Mouse (Mus musculus): ENCODE measurements around the gene Foxa2. TPM values are rescaled to one million over a fixed set of nuclear protein-coding genes. Genes with fewer than 3 reads are reported as not detected.

Foxa2 gene
- polyA plus RNA-seq, 1 experiment from 2014 or later, result 0.15 TPM

DNA sequence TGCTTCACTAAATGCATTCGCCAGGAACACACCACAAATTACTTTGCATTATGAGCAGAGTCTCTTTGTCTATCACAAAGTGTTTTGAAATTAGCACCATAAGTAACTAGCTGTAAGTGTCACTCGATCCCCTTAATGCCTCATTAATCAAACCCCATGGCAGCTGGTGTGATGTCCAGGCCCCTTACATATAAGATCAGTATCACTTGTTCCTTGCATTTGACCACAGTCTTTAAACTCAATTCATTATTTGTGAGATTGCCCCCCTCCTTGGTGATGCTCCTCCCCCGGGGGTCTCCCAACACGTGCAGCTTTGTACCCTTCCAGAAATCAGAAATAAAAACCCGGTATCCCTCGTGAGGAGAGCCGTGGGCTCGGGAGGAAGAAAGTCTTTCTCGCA, 25.8 kb downstream of the Foxa2 start:
- no peak overlapping the region for H3K27ac ChIP-seq (ENCODE audit: low read depth, low read length)
- H3K4me2 ChIP-seq (ENCODE audit: low read depth, low read length, severe bottlenecking), result no peak overlapping the region
- no peak for DNase-seq (ENCODE audit: low spot score)
- no peaks in the 10 kb centered on the region for H3K36me3 ChIP-seq (ENCODE audit: control insufficient read depth, insufficient read depth, low read length)
- no peak for ATAC-seq (replicated peaks; ENCODE audit: low FRiP score)
- H3K9ac ChIP-seq (ENCODE audit: low read length), result no peak overlapping the region
- H3K4me1 ChIP-seq (replicated peaks; ENCODE audit: control insufficient read depth, insufficient read depth, low read length), result 0 out of 2 replicates have a peak, but pooled peaks cover 3% of the 10 kb centered on the region
- no peak overlapping the region for H3K4me3 ChIP-seq (ENCODE audit: low read depth, low read length)
- no peaks in the 10 kb centered on the region for H3K9me3 ChIP-seq (ENCODE audit: control insufficient read depth, low read length)
- WGBS, result 12% methylated on average over 9 of the region's 9 CpGs
- H3K27me3 ChIP-seq (ENCODE audit: control insufficient read depth, insufficient read depth, low read length), result peaks cover 67% of the 10 kb centered on the region

- Histone ChIP-seq H3K4me1 (replicated peaks; ENCODE audit: control insufficient read depth, insufficient read depth, low read length) (0 out of 2 replicates have a peak, but pooled peaks cover 3% of the 10 kb centered on the region), H3K36me3 (ENCODE audit: control insufficient read depth, insufficient read depth, low read length) (no peaks in the 10 kb centered on the region), H3K27ac (ENCODE audit: low read depth, low read length) (no peak overlapping the region), H3K4me2 (ENCODE audit: low read depth, low read length, severe bottlenecking) (no peak overlapping the region), H3K9ac (ENCODE audit: low read length) (no peak overlapping the region), H3K27me3 (ENCODE audit: control insufficient read depth, insufficient read depth, low read length) (peaks cover 59% of the 10 kb centered on the region), H3K9me3 (ENCODE audit: control insufficient read depth, low read length) (no peaks in the 10 kb centered on the region), H3K4me3 (ENCODE audit: low read depth, low read length) (no peak overlapping the region)
- DNase-seq (ENCODE audit: low spot score) (no peak), ATAC-seq (replicated peaks; ENCODE audit: low FRiP score) (no peak)
- WGBS, result 12% methylated on average over 3 of the region's 3 CpGs
Measured at GRCm38 (mm10) chr2:148020125-148020524, 26.6 kb downstream of the Foxa2 start.

GRCm38 (mm10) chr2:148017782-148018690, 28.7 kb downstream of the Foxa2 start:
- Histone ChIP-seq H3K4me2 (ENCODE audit: low read depth, low read length, severe bottlenecking) (no peak overlapping the region), H3K27me3 (ENCODE audit: control insufficient read depth, insufficient read depth, low read length) (peaks cover 38% of the 10 kb centered on the region), H3K27ac (ENCODE audit: low read depth, low read length) (no peak overlapping the region), H3K9ac (ENCODE audit: low read length) (no peak overlapping the region), H3K36me3 (ENCODE audit: control insufficient read depth, insufficient read depth, low read length) (no peaks in the 10 kb centered on the region), H3K4me1 (replicated peaks; ENCODE audit: control insufficient read depth, insufficient read depth, low read length) (0 out of 2 replicates have a peak, but pooled peaks cover under 1% of the 10 kb centered on the region), H3K4me3 (ENCODE audit: low read depth, low read length) (no peak overlapping the region), H3K9me3 (ENCODE audit: control insufficient read depth, low read length) (no peaks in the 10 kb centered on the region)
- ATAC-seq (replicated peaks; ENCODE audit: low FRiP score), result no peak
- DNase-seq (ENCODE audit: low spot score), result no peak
- 86% methylated on average over 8 of the region's 8 CpGs for WGBS

DNA sequence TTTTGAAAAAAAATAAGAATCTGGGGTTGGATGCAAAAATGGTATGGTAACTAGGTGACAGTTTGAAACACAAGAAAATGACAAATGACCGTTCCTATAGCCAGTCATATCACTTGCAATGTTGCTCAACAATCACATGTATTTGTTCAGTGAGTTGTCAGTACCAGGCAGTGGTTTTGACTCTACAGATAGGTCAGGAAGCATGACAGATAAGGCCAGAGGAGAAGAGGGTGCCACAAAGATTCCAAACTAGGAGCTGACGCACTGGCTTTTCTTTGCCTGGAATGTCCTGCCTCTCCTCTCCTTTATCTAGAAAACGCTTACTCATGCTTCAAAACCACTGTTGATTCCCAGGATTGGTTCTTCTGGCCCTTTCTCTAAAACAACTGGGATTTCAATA, 33.4 kb downstream of the Foxa2 start:
- H3K27ac ChIP-seq (ENCODE audit: low read depth, low read length), result no peak overlapping the region
- H3K4me3 ChIP-seq (ENCODE audit: low read depth, low read length), result no peak overlapping the region
- ATAC-seq (replicated peaks; ENCODE audit: low FRiP score) (no peak), DNase-seq (ENCODE audit: low spot score) (no peak)
- no peaks in the 10 kb centered on the region for H3K4me1 ChIP-seq (replicated peaks; ENCODE audit: control insufficient read depth, insufficient read depth, low read length)
- H3K9me3 ChIP-seq (ENCODE audit: control insufficient read depth, low read length), result no peaks in the 10 kb centered on the region
- 80% methylated on average over 3 of the region's 3 CpGs for WGBS
- no peak overlapping the region for H3K9ac ChIP-seq (ENCODE audit: low read length)
- H3K36me3 ChIP-seq (ENCODE audit: control insufficient read depth, insufficient read depth, low read length), result no peaks in the 10 kb centered on the region
- H3K27me3 ChIP-seq (ENCODE audit: control insufficient read depth, insufficient read depth, low read length), result 0 out of 2 replicates have a peak, but pooled peaks cover 3% of the 10 kb centered on the region
- H3K4me2 ChIP-seq (ENCODE audit: low read depth, low read length, severe bottlenecking), result no peak overlapping the region

GRCm38 (mm10) chr2:148009049-148009448, 37.7 kb downstream of the Foxa2 start:
- ATAC-seq (replicated peaks; ENCODE audit: low FRiP score) (no peak), DNase-seq (ENCODE audit: low spot score) (no peak)
- 93% methylated on average over 4 of the region's 4 CpGs for whole genome bisulfite sequencing
- no peak overlapping the region for H3K4me2 ChIP-seq (ENCODE audit: low read depth, low read length, severe bottlenecking)
- H3K27ac ChIP-seq (ENCODE audit: low read depth, low read length), result no peak overlapping the region
- H3K27me3 ChIP-seq (ENCODE audit: control insufficient read depth, insufficient read depth, low read length), result no peaks in the 10 kb centered on the region
- H3K9ac ChIP-seq (ENCODE audit: low read length), result no peak overlapping the region
- H3K4me3 ChIP-seq (ENCODE audit: low read depth, low read length), result no peak overlapping the region
- H3K9me3 ChIP-seq (ENCODE audit: control insufficient read depth, low read length), result no peaks in the 10 kb centered on the region
- H3K4me1 ChIP-seq (replicated peaks; ENCODE audit: control insufficient read depth, insufficient read depth, low read length), result no peaks in the 10 kb centered on the region
- no peaks in the 10 kb centered on the region for H3K36me3 ChIP-seq (ENCODE audit: control insufficient read depth, insufficient read depth, low read length)

DNA sequence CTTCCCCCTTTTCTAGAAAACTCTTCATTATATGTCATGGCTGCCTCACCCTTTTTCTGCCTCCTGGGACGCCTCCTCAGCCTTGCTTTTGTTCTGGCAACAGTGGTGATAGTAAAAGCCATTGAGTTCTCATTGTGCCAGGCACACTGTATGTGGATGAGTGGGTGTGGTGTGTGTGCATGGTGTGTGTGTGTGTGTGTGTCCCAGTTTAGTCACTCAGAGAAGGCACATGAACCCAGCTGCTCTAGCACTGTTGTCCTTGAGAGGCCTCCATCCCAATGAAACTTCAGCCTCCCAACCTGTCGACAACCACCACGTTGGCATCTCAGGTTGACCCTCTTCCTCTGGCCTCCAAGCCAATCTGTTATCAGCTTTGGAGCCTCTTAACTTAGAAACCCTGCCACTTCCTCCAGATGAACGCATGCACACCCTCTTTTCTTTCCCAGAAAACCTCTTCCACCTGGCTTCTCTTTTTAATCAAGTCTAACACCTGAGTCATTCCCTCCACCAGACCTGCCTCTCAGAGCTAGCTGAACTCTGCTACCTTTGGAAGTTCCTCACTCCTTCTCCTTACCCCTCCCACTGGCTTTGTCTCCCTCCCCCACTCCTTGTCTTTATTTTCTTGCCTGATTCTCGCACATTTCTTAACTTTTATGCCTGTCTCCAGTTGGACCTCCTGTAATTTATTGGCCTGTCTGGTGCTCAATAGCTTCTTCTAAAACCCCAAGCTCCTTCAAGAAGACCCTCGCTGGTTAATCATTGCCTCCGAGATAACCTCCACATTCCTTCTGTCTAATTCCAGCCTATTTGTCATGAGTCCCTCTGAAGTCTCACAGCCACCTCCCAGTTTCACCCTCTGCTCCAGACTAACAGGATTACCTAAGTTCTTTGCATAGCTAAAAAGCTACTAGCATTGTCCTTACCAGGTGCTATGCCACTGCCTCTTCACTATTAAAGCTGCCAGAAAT, 41.9 kb downstream of the Foxa2 start:
- H3K27ac ChIP-seq (ENCODE audit: low read depth, low read length), result no peak overlapping the region
- H3K4me3 ChIP-seq (ENCODE audit: low read depth, low read length), result no peak overlapping the region
- H3K9me3 ChIP-seq (ENCODE audit: control insufficient read depth, low read length), result no peaks in the 10 kb centered on the region
- H3K36me3 ChIP-seq (ENCODE audit: control insufficient read depth, insufficient read depth, low read length), result no peaks in the 10 kb centered on the region
- H3K4me2 ChIP-seq (ENCODE audit: low read depth, low read length, severe bottlenecking), result no peak overlapping the region
- H3K27me3 ChIP-seq (ENCODE audit: control insufficient read depth, insufficient read depth, low read length), result no peaks in the 10 kb centered on the region
- ATAC-seq (replicated peaks; ENCODE audit: low FRiP score), result no peak
- no peak for DNase-seq (ENCODE audit: low spot score)
- H3K4me1 ChIP-seq (replicated peaks; ENCODE audit: control insufficient read depth, insufficient read depth, low read length), result no peaks in the 10 kb centered on the region
- 65% methylated on average over 7 of the region's 7 CpGs for WGBS
- H3K9ac ChIP-seq (ENCODE audit: low read length), result no peak overlapping the region

DNA sequence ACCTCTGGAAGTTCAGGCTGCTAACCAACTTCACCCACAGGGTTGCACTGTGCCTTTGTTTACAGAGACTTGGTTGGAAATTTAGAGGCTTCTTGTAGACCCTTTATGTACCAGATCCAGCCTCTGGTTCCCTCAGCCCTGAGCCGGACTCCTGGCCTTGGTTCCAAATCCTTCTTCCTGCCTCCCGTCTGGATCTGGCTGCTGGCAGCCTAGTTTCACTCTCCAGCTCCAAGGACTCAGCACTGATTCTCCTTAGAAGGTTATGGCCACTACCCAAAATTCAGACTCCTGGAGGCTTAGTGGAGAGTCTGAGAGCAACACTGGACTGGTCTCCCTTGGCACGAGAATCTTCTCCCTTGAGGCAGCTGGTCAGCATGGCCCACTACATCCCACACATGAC, 43.3 kb downstream of the Foxa2 start:
- Histone ChIP-seq H3K9me3 (ENCODE audit: control insufficient read depth, low read length) (no peaks in the 10 kb centered on the region), H3K27ac (ENCODE audit: low read depth, low read length) (no peak overlapping the region), H3K4me3 (ENCODE audit: low read depth, low read length) (no peak overlapping the region), H3K4me1 (replicated peaks; ENCODE audit: control insufficient read depth, insufficient read depth, low read length) (no peaks in the 10 kb centered on the region), H3K9ac (ENCODE audit: low read length) (no peak overlapping the region), H3K4me2 (ENCODE audit: low read depth, low read length, severe bottlenecking) (no peak overlapping the region), H3K36me3 (ENCODE audit: control insufficient read depth, insufficient read depth, low read length) (no peaks in the 10 kb centered on the region), H3K27me3 (ENCODE audit: control insufficient read depth, insufficient read depth, low read length) (no peaks in the 10 kb centered on the region)
- ATAC-seq (replicated peaks; ENCODE audit: low FRiP score) (no peak), DNase-seq (ENCODE audit: low spot score) (no peak)
- WGBS, result 94% methylated on average over 3 of the region's 3 CpGs

GRCm38 (mm10) chr2:147998206-147998966, 48.4 kb downstream of the Foxa2 start:
- ATAC-seq (replicated peaks; ENCODE audit: low FRiP score), result no peak
- no peak overlapping the region for H3K4me3 ChIP-seq (ENCODE audit: low read depth, low read length)
- 82% methylated on average over 10 of the region's 10 CpGs for whole genome bisulfite sequencing
- H3K4me2 ChIP-seq (ENCODE audit: low read depth, low read length, severe bottlenecking), result no peak overlapping the region
- H3K9me3 ChIP-seq (ENCODE audit: control insufficient read depth, low read length), result no peaks in the 10 kb centered on the region
- no peaks in the 10 kb centered on the region for H3K4me1 ChIP-seq (replicated peaks; ENCODE audit: control insufficient read depth, insufficient read depth, low read length)
- no peak overlapping the region for H3K27ac ChIP-seq (ENCODE audit: low read depth, low read length)
- H3K36me3 ChIP-seq (ENCODE audit: control insufficient read depth, insufficient read depth, low read length), result no peaks in the 10 kb centered on the region
- no peaks in the 10 kb centered on the region for H3K27me3 ChIP-seq (ENCODE audit: control insufficient read depth, insufficient read depth, low read length)
- H3K9ac ChIP-seq (ENCODE audit: low read length), result no peak overlapping the region
- no peak for DNase-seq (ENCODE audit: low spot score)

Measured in forebrain, embryonic 11.5 days (tissue).